Mouse (Mus musculus) retina, embryonic 14.5 days (tissue): ENCODE measurements around the gene Dnaic1.

Experiments used
- DNase-seq: peaks from one replicate; pipeline ENCODE4 v3.0.0-alpha.2; 2015; ENCODE audit warnings: low spot score

Dnaic1 gene

DNA sequence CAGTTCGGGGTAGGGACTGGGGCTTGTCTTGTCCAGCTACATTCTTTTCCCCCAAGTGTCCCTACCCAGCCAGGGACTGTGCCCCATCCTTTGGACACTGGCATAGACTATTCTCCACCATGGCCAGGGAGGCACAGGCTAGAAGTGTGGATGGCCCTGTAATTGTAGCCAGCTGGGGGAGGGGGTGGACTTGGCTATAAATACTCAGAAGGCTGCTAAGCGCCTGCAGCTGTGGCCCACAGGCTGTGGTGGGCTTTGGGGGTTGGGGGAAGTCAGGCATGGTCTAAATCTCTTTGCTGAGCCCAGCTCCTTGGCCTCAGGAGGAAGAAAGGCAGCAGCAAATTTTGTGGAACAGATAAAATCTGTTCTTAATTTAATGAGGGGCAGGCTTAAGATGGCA lies 66.3 kb downstream of the Dnaic1 start:
- DNase-seq: peak; percentile 57

DNA sequence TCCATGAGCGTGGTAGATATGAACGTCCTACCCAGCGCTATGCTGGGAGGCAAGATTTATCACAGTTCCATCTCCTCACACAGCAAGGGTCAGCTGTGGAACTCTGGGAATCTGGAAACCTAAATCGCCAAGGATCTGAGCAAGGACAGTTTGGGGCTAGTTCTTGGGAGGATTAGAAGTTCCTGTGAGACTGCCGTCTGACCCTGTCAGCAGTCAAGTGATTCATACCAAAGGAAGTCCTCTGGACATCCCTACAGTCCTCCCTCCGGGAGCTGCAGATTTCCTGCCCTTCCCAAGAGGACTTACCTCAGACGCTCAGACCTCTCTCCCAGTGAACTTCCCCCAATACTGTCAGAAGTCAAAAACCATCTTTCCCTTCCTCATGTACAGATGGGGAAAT lies 66.8 kb downstream of the Dnaic1 start:
- no peak for DNase-seq

DNA sequence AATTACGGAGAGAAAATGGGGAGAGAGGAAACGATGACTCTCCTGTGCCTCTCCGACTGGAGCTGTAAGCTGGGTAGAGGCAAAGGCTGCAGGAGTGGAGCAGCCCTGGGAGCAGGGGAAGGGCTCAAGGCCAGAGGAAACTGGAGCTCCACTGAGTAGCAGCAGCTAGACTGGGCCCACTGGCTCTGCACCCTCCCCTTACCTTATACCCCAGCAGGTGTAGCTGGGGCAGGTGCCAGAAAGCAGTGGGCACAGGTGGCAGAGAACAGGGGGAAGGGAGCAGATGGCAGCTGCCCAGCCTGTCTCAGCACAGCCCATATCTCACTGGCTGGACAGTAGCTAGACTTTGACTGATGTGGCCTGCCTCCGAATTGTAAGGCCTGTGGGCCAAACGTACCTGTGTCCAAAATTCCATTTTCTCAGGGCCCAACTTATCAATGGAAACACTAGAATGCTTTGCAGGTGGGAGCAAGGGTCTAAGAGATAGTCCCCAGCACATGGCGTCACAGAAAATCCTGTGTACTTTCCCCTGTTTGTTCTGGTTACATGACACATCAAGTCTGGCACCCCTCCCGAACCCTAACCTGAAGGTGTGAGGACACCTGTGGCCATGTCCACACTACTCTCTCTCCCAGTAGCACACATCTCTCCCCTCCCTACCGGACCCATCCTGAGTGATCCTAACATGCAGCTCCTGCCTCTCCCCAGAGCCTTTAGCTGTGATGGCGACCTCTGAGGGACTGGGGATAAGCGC lies 67.5 kb downstream of the Dnaic1 start:
- DNase-seq: no peak

DNA sequence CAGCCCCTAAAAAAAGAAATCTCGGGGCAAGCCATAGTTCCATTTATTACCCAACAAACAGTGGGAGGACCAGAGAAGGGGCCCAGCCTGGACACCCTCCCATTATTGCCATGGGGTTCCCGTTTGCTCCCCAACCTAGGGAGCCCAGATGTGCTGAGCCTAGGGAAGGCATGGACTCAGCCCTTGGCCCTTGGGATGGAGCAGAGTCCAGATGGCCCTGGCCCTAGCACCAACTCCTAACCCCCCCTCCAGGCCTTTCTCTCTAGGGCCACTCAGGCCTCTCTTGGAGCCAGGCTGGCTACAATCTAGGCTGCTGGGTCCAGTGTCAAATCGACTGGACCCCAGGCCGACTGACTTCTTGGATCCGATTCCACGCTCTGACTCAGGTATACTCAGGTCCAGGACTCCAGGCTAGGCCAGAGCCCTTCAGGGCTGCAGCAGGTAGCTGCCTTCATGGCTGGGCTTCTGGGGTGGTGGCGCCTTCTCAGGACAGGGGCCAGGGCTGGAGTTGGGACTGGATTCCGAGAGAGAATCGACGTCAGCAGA lies 68.7 kb downstream of the Dnaic1 start:
- DNase-seq: no peak

DNA sequence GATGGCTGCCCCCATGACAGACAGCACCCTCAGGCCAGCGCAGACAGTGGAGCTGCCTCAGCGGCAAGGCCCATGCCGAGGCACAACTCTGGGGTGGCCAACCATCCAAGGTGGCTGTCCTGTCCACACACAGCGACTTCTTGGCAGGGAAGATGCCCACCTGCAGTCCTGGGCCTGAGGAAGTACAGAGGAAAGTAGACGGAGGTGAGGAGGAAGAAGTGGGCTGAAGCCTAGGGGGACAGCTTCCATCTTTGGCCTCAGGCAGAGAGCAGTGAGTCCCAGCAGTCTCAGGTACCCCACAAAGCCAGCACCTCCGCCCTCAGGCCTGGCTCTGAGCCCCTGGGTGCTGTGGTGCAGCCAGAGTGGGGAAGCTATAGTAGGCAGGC lies 69.2 kb downstream of the Dnaic1 start:
- no peak for DNase-seq

DNA sequence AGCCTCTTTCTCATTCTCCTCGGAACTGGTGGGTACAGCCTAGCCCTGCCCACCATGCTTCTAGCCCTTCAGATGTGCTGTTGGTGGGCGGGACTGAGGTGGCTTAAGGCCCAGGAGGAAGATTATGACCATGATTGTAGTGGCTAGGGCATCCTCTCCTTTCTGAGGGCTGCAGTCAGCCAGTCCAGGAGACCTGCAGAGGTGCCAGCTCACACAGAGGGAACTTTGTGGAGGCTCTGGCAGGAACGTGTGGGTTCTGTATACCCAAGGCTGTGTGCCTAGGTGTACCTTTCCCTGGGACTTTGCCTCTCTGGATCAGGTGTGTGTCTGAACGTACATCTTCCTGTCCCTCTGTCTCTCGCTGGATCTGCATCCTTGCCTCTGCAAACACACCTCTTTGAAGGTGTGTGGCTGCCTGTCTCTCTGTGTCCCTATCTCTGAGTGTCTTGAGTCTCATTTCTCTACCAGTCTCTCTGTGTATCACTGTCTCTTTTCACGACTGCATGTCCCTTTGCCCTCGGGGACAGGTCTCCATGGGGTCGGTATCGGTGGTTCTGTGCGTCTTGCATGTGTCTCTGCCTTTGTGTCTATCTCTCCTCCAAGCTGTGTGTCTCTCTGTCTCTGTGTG lies 69.8 kb downstream of the Dnaic1 start:
- DNase-seq: no peak

DNA sequence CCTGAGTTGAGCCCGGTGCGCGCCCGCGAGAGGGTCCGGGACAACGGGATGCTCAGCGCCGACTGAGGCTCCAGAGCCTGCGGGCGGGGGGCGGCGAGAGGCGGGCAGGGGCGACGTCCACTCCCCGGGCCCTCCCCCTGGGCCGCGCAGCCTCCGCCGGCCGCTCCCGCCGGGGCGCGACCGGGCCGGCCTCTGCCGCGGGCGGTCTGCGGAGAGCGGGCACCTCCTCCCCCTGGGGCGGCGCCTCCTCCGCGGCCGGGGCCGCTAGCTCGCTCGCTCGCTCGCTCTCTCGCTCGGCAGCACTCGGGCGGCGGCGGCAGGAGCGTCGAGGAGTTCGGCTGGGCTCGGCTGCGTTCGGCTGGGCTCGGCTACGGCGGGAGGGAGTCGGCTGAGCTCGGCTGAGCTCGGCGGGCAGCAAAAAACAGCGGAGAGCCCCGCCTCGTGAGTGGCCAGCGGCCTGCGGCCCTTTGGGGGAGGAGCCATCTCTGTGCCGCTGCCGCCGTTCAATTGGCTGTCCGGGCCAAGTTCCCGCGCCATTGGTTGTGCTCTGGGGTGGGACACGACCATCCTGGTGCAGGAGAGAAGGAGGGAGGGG lies 70.4 kb downstream of the Dnaic1 start, which contains the start of gene Enho:
Gene Enho, minus strand, starts transcription at position 412 of the 595 bp plus-strand sequence.
- DNase-seq: peak; percentile 96

DNA sequence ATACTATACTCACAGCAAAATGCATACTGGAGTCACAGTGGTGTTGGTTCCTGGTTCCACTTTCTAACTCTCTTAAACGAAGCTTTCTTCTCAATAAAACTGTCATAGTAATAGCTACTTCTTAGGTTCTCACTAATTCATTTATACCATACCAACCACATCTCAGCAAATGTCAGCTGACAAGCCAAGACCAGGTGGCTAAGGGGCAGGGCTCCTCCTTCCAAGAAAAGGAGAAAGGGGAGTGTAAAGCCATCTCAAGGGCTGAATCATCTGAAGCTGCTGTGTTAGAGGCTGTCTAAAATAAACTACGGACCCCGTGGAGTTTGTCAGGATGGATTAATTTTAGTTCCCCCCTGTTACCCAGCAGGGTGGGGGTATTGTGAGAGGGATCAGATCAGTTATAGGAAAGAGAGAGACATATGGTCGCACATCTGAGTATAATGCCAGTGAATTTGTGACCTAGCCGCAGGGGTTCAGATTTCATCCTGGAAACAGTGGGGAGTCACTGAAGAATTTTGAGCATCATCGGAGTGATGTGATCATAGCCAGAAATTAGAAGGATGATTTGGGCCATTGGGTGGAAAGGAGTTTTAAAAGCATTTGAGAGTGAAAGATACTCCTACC lies 71.7 kb downstream of the Dnaic1 start:
- DNase-seq: no peak

DNA sequence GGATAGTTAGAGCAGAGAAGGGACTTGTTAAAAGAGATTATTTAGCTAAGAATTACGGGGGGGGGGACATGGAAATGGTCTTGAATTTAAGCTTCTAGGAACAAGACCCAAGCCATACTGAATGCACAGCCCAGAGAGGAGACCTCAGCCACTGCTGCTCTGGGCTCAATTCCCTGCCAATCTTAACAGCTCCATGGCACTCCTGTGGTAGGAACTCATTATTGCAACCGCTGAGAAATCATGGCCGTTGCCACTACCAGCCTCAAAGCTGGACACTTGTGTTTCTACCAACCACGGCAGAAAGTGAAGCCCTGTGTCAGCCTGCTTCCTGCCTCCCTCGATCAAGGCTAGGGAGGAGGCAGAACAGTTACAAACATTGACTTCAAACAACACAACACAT lies 75.9 kb downstream of the Dnaic1 start:
- DNase-seq: peak; percentile 72

DNA sequence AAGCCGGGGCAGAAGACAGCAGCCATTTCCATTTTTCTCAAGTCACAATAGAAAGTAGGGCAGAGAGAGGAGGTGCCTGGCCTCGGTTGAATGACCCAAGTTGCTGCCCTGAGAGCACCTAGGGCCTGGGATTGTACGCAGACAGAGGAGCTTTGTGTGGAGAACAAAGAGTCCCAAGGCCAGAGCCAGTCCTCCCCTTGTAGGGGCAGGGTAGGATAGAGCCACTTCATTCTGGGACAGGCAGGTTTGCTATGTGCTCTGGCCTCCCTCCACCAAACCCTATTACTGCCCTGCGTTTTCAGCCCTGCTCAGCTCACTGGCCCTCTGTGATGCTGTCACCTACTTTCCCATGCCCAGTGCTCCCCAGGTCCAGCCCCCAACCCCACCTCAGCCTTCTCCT lies 78.6 kb downstream of the Dnaic1 start:
- no peak for DNase-seq

DNA sequence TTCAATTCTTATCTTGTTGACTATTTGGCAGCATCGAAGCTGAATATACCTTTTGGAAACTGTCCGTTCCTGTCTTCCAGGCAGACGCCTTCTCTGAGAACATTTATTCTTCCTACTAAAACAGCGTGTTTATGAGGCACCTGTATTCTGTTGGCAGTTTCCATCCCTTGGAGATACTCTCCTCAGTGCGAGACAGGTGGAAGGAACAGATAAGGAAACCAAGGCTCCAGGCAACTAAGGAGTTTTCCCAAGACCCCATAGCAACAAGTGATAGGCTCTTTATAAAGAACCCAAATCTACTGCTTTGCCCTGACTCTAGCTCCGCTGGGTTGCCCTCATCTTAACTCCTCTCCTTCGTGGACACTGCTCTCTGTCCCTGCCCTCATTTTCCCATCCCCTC lies 79.1 kb downstream of the Dnaic1 start:
- no peak for DNase-seq

DNA sequence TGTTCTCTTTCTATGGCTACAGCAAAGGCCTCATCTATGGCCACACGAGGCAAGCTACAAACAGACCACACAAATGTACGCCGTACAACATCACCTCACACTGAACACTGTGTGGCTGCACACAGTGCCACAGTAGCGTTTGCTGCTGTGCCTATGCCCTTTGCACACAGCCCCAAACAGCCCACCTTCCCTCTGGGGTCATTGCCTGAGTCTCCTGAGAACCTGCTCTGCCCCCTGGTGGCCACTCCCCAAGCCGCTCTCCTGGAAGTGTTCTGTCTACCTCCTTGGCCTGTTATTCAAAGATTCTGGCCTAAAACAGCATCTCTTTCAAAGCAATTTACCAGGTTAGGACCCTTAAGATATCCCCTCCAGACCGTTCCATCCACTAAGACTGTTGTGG lies 83.7 kb downstream of the Dnaic1 start:
- DNase-seq: peak; percentile 90

DNA sequence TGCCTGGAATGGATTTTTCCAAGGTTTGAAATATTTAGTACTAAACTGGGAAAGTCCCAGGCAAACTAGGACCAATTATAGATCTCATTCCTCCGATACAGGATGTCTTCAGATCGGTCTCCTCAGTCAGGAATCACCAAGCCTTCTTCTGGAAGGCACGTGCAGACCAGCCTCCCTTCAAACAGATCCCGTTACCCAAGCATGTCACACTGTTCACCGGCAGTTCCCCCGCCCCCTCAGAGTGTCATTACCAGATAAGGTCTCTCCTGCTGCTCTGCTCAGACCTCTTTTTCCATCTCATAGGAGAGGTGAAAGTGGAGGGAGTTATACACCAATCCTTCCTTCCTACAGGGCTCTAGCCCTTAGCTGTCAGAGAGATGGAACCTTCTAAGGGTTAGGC lies 84.2 kb downstream of the Dnaic1 start:
- DNase-seq: no peak

DNA sequence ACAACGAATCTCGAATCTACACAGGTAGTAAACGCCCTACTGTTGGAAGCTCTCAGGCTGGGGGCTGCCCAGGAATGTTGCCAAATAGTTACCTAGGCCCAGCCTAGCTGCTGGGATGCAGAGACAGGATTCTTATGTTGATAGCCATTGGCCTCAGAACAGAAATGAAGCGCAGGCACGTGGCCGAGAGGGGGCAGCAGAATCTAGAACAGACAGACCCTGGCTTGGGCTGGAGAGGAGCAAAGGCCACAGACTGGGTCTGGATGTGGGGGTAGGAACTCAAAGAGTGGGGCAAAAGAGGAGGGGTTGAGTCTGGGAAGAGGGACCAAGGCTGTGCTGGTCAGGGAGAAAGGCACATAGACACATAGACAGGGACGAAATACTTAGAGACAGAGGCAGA lies 84.6 kb downstream of the Dnaic1 start:
- DNase-seq: peak; percentile 83

DNA sequence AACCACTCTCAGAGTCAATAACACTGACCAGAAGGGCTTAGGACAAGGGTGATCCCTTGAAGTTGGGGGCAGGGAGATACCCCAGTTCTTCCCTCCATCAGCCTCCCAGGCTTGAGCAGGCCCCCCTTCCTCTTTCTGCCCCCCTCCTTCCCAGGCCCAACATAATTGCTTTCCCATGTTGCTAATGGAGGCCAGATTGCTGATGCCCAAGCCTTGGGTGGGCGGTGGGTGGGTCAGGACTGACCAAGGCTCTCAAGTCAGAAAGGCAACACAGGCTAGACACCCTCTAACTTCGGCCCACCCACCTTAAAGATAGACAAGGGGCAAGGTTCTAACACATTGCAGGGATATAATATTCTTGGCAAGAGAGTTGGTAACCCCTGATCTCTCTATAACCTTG lies 86.0 kb downstream of the Dnaic1 start:
- no peak for DNase-seq

DNA sequence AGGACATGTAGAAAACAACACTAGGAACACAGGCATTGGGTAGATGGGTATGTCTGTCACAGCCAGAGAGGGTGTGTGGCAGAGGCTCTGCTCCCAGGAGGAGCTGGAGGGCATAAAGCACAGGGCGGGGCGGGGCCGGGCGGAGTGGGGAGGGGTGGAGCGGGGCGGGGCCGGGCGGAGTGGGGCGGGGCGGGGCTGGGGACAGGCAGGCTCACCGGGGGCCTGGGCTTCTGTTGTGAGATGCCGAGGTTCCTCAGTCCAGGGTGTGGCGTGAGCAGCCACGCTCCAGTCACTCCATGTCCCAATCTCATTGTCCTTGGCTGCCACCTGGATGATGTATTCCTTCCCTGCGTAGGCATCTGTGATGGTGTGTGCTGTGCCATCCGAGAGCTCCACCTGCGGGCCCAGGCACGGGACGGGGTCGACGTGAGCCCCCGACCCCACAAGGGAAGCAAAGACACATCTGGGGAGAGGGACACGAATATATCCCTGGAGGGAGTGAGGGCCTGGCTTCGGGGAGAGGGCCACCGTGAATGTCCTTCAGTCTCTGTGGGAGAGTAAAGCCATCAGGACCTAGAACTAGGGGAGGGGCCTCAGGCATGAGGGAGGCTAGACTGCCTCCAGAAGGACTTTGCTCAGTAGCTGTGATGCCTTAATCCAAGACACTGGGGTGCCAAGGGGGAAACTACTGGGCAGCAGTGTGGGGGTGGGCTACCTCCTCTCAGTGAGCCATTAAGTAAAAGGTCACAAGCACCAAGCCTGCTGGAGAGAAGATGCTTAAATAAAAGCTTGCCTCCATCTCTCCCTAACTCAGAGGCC lies 89.2 kb downstream of the Dnaic1 start:
- DNase-seq: no peak

DNA sequence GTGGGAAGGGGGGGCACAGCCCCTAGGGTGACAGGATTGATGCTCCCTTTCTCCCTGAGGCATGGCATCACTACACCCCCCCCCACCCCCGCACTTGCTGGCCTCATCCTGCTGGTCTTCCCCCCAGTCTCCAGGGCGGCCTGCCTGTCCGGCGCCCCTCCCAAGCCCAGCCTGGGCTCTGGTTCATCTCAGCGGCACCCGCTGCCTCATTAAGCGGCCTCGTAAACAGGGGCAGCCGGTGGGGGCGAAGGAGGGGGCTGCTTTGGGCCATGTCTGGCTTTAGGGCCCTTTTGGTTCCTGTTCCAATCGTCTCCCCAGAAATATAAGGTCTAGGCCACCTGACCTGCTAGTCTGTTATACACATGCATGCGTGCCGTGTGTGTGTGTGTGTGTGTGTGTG lies 90.0 kb downstream of the Dnaic1 start:
- DNase-seq: no peak

DNA sequence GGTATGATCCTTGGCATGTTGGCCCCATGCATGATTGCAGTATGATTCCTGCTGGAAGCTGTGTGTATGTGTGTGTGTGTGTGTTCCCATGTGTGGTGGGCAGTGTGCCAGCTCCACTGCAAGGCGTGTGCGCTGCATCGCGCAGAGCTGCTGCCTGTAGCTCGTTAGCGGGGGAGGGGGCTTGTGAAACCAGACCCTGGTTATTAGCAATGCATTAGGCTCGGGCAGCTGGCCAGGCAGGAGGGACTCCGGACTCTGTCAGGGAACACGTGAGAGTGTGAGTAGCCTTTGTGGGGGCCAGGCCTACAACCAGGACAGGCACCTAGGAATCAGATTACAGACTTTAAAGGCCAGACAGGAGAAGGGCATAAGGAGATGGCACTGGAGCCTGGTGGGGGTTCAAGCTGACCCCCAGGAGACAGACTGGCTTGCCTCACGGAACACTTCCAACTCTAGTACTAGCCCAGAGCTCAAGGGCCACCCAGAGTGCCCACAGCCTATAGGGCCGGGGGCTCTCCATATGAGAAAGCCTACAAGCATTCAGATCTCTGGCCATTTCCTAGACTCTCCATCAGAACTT lies 91.4 kb downstream of the Dnaic1 start:
- peak; percentile 60 for DNase-seq

DNA sequence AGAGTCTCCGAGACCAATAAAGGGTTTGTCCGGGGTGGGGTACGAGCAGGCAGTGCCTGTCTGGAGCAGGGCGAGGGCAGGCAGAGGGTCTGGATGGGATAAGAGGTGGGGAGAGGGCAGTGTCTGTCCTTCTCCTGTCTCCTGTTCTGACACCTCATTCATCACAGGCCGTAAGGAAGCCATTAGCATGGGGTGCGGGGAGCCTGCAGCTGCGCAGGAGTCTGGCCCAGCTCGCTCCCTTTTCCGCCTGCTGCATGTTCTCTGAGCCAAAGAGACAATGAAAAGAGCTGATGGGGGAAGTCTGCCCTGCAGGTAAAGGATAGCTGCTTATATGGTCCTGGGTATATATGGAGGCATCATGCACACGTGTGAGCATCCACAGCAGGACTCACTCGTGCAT lies 93.1 kb downstream of the Dnaic1 start:
- no peak for DNase-seq

DNA sequence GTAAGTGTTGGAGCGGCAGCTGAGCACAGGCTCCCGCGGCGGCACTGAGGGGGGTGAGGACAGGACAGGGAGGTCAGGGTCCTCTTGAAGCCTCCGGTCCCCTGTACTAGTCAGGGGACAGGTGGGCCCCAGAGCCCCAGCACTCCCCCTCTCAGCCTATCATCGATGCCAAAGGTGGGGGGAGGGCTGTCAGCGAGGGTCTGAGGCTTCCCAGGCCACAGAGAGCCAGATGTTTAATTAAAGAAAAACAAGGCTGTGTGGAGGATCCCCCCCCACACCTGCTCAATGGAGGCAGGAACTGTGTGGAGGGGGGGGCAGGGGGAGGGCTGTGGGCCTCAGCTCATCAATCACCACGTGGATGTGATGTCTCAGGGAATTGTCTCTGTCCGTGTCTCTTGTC lies 94.0 kb downstream of the Dnaic1 start:
- no peak for DNase-seq

DNA sequence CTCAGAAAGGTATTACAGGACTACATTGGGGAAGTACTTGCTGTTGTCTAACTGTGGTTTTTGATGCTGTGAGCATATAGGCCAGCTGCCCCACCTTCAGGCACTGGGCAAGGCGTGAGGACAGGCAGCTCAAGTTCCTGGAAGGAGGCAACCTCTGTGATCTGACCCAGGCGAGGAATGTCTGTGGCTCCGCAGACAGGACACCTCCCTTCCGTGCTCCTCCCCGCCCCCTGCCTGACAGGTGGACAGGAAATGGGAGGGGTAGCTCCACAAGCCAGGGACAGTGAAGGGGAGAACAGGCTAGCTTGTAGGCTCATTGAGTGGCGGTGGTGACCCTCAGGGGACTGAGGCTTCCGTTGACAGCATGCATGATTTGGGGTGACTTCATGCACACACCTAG lies 95.0 kb downstream of the Dnaic1 start:
- no peak for DNase-seq
